Mouse (Mus musculus) lung, adult 18-20 months (tissue): ENCODE results near the gene Lamc2.

Experiments used
- DNase-seq, 2 experiments: peaks; one replicate each; pipeline ENCODE4 v3.0.0; 2022; ENCODE audit warnings: mixed read lengths in 2 of 2

Lamc2 gene

GRCm38 (mm10) chr1:153174801-153175200, 11.4 kb downstream of the Lamc2 start:
- DNase-seq, result peak; percentile 56 to 73

GRCm38 (mm10) chr1:153173276-153173675, 13.0 kb downstream of the Lamc2 start:
- DNase-seq, result no peak

- DNase-seq, result peak; percentile 33 to 67
Measured at GRCm38 (mm10) chr1:153172291-153172731, 13.9 kb downstream of the Lamc2 start.

- DNase-seq, result no peak
Measured at GRCm38 (mm10) chr1:153171011-153171410, 15.2 kb downstream of the Lamc2 start.

DNA sequence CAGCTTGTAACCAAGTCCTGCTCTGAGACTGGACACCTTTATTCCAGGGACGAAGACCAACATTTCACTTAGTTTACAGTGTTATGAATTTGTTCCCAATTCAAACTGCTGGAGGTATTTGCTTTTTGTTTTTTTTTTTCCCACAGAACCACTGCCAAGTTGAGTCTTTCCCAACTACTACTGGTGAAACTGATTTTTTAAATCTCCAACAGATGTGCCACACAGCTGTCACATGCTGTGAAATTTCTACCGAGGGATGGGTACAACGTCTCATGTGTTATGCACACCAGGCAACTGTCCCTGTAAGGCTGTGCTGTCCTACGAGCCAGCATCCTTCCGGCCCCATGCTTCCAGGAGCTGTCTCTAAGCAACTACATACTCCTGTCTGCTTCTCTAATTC, 18.0 kb downstream of the Lamc2 start:
- no peak for DNase-seq

- no peak for DNase-seq
Measured at GRCm38 (mm10) chr1:153163831-153164230, 22.4 kb downstream of the Lamc2 start.

DNA sequence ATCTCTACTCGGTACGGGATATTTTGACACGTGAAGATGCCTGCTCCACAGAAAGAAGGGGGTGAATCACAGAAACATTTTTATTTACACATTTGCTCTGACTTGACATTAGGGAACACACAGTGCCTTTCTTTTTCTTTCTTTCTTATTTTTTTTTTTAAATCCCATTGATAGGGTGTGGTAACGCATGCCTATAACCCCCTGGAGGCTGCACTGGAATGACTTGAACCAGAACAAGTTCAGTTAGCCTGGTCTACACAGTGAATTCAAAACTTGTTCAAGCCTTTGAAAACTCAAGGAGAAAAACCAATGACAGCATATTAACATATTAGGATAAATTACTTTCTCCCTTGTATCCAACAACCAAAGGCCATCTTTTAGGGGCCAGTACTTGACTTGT, 27.1 kb downstream of the Lamc2 start:
- DNase-seq, result no peak

DNA sequence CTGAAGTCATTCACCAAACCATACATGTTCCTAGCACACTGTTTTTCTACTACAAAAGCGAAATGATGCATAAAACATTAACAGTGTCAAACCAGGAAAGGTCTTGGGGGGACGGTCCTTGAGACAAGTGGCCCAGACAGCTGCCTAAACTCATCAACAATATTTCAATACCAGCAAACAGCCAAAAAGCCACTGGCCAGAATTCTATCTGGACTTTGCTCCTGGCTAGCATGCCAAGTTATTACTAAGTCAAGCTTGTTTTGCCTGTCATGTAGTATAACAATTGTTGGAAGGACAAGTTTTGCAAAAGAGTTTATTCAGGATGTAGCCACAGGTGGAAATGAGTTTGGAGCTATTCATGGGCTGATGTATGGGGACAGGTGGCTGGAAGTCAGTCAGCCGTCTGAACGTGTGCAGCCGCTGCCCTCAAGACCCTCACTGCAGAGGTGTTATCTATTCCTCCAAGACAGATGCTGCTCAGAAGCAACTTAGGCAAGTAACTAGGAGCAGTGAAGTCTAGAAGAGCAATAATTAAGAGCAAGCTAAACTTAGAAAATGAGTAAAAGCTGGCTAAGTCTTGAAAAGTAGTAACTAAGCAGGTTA, 29.1 kb downstream of the Lamc2 start:
- DNase-seq, result no peak

GRCm38 (mm10) chr1:153155364-153155763, 30.9 kb downstream of the Lamc2 start:
- DNase-seq, result no peak

- DNase-seq, result no peak
Measured at GRCm38 (mm10) chr1:153153619-153154137, 32.6 kb downstream of the Lamc2 start.

DNA sequence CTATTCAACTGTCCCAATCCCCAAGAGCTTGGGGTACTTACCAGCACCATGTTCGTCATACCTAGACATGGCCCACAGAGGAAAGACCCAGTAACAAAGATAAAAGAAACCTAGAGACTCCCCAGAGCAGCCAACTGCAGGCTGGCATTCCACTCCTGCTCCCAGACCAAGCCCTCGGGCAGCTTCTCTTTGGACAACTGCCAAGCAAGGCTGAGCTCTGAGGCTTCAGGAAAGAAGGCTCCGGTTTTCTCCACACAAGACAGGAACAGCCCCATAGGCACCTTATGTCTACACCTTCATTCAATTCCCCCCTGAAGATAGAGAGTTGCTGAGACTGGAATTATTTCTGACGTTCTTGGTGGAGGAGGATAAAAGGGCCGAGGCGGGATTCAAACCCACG, 33.7 kb downstream of the Lamc2 start:
- no peak for DNase-seq

GRCm38 (mm10) chr1:153145791-153146190, 40.5 kb downstream of the Lamc2 start:
- no peak for DNase-seq

GRCm38 (mm10) chr1:153144021-153144420, 42.2 kb downstream of the Lamc2 start:
- no peak for DNase-seq

DNA sequence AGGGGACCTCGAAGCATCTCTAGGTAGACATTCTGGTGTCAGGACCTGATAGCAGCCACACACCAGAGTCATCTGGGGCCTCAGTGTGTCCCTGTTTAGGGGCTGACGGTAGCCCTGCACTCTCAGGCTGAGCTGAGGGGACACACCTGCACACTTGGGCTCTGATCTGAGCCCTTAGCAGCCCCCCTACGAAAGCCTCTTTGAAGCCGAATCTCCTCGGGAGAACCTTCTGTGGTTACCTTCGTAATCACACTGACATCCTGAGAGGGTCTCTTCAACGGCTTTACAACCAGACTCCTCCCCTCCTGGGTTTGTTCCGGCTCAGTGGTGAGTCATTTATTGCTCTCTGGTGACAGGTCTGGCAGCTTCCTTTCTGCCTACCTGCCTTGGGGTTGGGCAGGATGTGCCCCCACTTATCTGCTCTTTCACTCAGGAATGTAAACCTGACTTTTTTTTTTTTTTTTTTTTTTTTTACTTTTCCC, 45.5 kb downstream of the Lamc2 start:
- DNase-seq, result peak; percentile 50 to 74

DNA sequence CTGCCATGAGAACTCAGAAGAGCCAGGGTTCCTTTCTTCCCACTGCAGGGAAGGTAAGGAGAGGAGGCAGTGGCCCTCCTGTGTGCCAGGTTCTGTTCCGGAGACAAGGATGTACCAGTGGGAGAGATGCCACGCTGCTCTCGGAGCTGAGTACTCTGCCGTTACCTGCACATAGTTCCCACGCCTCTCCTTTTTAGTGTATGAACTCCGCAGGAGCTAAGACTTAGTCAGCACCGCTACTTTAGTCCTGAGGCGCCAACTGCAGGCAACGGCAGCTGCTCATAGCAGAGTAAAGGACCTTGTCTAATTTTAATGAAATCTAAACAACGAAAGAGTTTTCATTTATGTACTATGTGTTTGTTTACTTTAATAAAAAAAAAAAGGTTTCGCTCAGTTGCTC, 46.0 kb downstream of the Lamc2 start:
- DNase-seq, result no peak

DNA sequence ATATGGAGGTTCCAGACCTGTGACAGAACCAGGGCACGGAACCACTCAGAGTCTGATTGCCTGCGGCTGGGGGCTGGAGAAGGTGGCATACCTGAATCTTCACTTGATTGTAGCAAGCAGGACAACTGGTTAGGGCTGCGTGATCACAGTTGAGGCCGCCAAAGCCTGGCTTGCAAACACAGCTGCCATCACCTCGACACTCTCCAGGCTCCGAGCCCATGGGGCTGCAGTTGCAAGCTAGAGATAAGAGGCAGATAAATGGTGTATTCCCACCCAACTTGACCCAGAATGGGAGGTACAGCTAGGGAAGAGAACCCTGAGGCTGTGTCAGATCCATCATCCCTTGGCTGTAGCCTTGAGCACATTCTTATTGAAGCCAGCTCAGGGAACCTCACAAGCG, 46.6 kb downstream of the Lamc2 start:
- no peak for DNase-seq

DNA sequence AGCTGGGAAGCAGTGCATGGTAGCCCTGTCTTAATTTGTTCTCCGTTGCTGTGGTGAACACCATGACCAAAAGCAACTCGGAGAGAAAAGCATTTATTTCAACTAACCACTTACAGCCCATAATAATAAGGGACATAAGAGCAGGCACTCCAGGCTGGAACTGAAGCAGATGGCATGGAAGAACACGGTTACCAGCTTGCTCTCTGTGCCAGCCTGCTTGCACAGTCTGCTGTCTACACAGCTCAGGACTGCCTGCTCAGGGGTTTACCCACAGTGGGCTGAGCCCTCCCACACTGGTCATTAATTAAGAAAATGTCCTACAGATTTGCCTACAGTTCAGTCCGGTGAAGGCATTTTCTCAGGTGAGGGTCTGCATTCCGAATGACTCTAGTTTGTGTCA, 47.8 kb downstream of the Lamc2 start:
- DNase-seq, result no peak

GRCm38 (mm10) chr1:153136647-153137046, 49.6 kb downstream of the Lamc2 start:
- no peak for DNase-seq

DNA sequence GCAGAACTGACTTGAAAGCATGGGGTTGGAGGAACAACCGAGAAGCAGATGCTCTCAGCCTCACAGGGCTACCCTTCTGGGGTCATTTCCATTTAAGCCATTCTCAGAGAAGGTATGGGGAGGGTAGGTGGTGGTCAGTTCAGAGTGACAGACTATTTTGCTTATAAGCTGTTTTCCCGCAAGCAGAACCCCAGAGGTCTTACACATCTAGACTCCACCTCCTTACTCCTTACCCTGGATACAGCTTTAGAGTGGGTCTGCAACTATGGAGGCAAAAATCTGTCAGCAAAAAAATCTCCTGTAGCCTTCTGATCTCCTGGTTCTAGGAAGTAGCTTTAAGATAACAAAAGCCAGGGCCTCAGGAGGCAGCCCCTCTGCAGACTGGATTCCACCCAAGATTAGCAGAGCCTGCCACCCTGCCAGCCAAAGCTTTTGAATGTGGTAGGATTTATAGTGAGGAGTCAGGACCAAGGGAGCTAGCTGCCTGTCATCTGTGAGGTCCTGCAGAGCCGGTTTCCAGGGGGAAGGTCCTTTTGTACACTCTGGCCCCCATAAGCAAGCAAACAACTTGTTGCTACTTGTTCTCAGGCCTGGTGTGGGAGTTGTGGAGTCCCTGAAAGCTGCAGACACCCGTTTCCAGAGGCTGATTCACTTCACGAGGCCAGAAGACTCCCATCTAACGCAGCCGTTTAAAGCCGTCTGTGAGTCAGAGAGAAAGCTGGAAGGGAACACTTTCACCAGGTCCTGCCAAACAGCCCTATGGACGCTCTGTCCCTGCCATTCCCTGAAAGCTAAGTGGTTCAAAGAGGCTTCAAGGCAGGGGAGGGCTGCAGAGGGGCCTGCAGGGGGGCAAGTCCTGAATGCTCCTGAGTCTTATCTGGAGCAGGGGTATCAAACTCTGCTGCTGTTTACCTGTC, 52.1 kb downstream of the Lamc2 start:
- peak in 1 of 2 experiments; percentile 54 for DNase-seq

DNA sequence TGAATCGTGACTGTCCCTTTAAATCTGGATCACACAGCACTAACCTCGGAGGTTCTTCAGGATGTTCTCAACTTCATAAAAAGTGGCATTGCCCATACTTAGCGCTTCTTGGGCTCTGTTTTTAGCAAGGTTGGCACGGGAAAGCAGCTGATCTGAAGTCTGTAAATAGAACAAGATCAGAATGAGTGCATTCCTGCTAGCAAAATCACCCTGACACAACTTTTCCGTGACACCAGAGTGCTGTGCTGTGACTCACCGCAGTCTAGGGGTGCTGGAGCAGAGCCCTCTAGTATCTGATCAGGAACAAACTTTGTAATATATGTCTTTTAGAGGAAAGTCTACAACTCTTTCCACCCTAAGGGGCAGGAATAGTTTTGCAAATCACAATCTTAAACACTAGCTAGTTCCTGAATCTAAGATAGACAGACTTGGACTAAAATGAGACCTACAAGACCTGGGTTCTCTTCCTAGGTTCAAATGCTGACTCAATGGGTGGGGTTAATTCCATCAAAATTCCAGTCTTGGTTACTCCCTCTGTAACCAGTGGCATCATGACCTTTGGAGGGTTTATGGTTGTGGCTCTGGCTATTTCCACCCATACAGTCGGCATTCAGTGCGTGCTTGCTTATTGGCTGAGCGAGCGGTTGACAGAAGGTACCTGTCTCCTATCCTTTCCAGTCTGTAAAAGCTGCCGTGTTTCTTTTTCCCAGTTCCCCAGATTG, 56.1 kb downstream of the Lamc2 start:
- DNase-seq, result peak; percentile 76 to 81

- DNase-seq, result no peak
Measured at GRCm38 (mm10) chr1:153128780-153129179, 57.5 kb downstream of the Lamc2 start.

DNA sequence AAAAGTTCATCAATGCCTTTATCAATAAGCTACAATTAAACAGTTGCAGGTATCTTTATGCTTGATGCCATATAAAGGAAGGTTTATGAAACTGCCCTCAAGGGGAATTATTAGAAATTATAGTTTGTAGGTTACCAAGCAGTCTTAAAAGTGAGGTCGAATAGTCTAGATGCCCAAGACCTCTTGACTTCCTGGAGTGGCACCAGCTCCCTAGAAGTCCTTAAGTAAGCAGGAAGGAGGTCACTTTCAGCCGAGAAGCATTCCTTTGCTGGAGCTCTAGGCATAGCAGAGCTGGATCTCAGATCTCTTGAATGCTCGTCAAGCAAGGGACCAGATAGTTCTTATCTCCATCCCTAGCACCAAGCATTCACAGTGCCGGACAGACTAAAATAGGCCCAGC, 58.6 kb downstream of the Lamc2 start:
- DNase-seq, result peak; percentile 55 to 71
